Mouse (Mus musculus) small intestine, adult 2 months (tissue): ENCODE measurements at regions not wholly inside any gene's neighbourhood (a gene's known extent, or its start where the extent isn't known, plus 50 kb on each side); places are given as distances from the start of the nearest gene placed in this dataset.

Source experiments
- H3K27ac ChIP-seq: fragments of 200-500 bp; 2 replicates; pipeline ENCODE4 v1.5.1; 2012; ENCODE audit warnings: low read depth, low read length, control low read depth, inconsistent platforms; ENCODE audit not compliant: insufficient read depth
- H3K27me3 ChIP-seq: fragments of 200-500 bp; 2 replicates; pipeline ENCODE4 v1.6.1; 2012; ENCODE audit warnings: mild to moderate bottlenecking, moderate library complexity, low read length, inconsistent platforms; ENCODE audit not compliant: control insufficient read depth, insufficient read depth
- H3K36me3 ChIP-seq: fragments of 200-500 bp; 2 replicates; pipeline ENCODE4 v1.6.1; 2012; ENCODE audit warnings: mild to moderate bottlenecking, low read length, control low read depth, inconsistent platforms; ENCODE audit not compliant: control insufficient read depth, insufficient read depth
- H3K4me1 ChIP-seq: fragments of 200-500 bp; 2 replicates; pipeline ENCODE4 v1.6.1; 2012; ENCODE audit warnings: low read length, inconsistent platforms, mixed read lengths; ENCODE audit not compliant: control insufficient read depth, insufficient read depth, insufficient read length
- H3K4me3 ChIP-seq: fragments of 200-500 bp; 2 replicates; pipeline ENCODE4 v1.5.1; 2012; ENCODE audit warnings: low read depth, mild to moderate bottlenecking, control low read depth, inconsistent platforms, low read length, moderate library complexity
- CTCF ChIP-seq: fragments of 200-500 bp; IDR thresholded peaks from 2 replicates; pipeline ENCODE4 v1.5.1; 2012; ENCODE audit warnings: low read depth, mild to moderate bottlenecking, control low read depth, inconsistent platforms, low read length, moderate library complexity, mixed read lengths; ENCODE audit not compliant: insufficient replicate concordance, insufficient read length; ENCODE audit errors: extremely low read depth
- POLR2A ChIP-seq: fragments of 200-500 bp; IDR thresholded peaks from 2 replicates; pipeline ENCODE4 v1.6.1; 2012; ENCODE audit warnings: low read depth, mild to moderate bottlenecking, control low read depth, inconsistent platforms, low read length, moderate library complexity
- WGBS: fragments of 180-500 bp; shearing (Covaris S2); methylation state at CpG from one replicate; pipeline ENCODE4 v1.1.7; 2018; 5-methylcytosine and 5-hydroxymethylcytosine counted together

GRCm38 (mm10) chr4:105308971-105309488 is 151.9 kb downstream of the Plpp3 start:
- no peaks in the 10 kb centered on the region for H3K27me3 ChIP-seq
- H3K27ac ChIP-seq = no peak overlapping the region
- no peak for TF ChIP-seq POLR2A
- TF ChIP-seq CTCF = no peak
- 59% methylated on average over 5 of the region's 5 CpGs for WGBS
- H3K4me3 ChIP-seq = no peak overlapping the region
- no peaks in the 10 kb centered on the region for H3K36me3 ChIP-seq
- no peaks in the 10 kb centered on the region for H3K4me1 ChIP-seq

- no peak overlapping the region for H3K27ac ChIP-seq
- 79% methylated on average over 7 of the region's 7 CpGs for WGBS
- no peaks in the 10 kb centered on the region for H3K36me3 ChIP-seq
- TF ChIP-seq POLR2A (no peak), CTCF (no peak)
- H3K4me3 ChIP-seq = no peak overlapping the region
- H3K27me3 ChIP-seq = no peaks in the 10 kb centered on the region
- no peaks in the 10 kb centered on the region for H3K4me1 ChIP-seq
Observed at GRCm38 (mm10) chr4:105312643-105313042, 155.5 kb downstream of the Plpp3 start.

- H3K4me1 ChIP-seq = no peaks in the 10 kb centered on the region
- no peaks in the 10 kb centered on the region for H3K27me3 ChIP-seq
- H3K27ac ChIP-seq = no peak overlapping the region
- TF ChIP-seq CTCF = no peak
- TF ChIP-seq POLR2A = no peak
- no peaks in the 10 kb centered on the region for H3K36me3 ChIP-seq
- no peak overlapping the region for H3K4me3 ChIP-seq
- 82% methylated on average over 10 of the region's 10 CpGs for WGBS
Observed at GRCm38 (mm10) chr4:105313151-105313818, 156.1 kb downstream of the Plpp3 start.

GRCm38 (mm10) chr4:105315095-105315494 is 157.9 kb downstream of the Plpp3 start:
- WGBS = 45% methylated on average over 5 of the region's 5 CpGs
- no peaks in the 10 kb centered on the region for H3K27me3 ChIP-seq
- H3K27ac ChIP-seq = no peak overlapping the region
- H3K4me1 ChIP-seq = no peaks in the 10 kb centered on the region
- no peaks in the 10 kb centered on the region for H3K36me3 ChIP-seq
- TF ChIP-seq CTCF (no peak), POLR2A (no peak)
- no peak overlapping the region for H3K4me3 ChIP-seq

GRCm38 (mm10) chr4:105316478-105317206 is 159.5 kb downstream of the Plpp3 start:
- WGBS = 28% methylated on average over 12 of the region's 12 CpGs
- Histone ChIP-seq H3K27me3 (no peaks in the 10 kb centered on the region), H3K4me1 (no peaks in the 10 kb centered on the region), H3K27ac (no peak overlapping the region), H3K36me3 (no peaks in the 10 kb centered on the region), H3K4me3 (no peak overlapping the region)
- TF ChIP-seq POLR2A (no peak), CTCF (peak; percentile 76; the same call in 1 of the 2 replicates)

GRCm38 (mm10) chr4:105318421-105318820 is 161.3 kb downstream of the Plpp3 start:
- Histone ChIP-seq H3K4me1 (no peaks in the 10 kb centered on the region), H3K4me3 (no peak overlapping the region), H3K36me3 (no peaks in the 10 kb centered on the region), H3K27me3 (no peaks in the 10 kb centered on the region), H3K27ac (no peak overlapping the region)
- TF ChIP-seq POLR2A = no peak
- TF ChIP-seq CTCF = no peak
- WGBS = 90% methylated on average over 2 of the region's 2 CpGs

GRCm38 (mm10) chr4:105323446-105323845 is 166.3 kb downstream of the Plpp3 start:
- Histone ChIP-seq H3K36me3 (no peaks in the 10 kb centered on the region), H3K4me3 (no peak overlapping the region)
- 43% methylated on average over 1 of the region's 1 CpGs for WGBS

More at GRCm38 (mm10) chr4:105323446-105323845, 166.3 kb downstream of the Plpp3 start:
- no peaks in the 10 kb centered on the region for H3K27me3 ChIP-seq
- H3K27ac ChIP-seq = no peak overlapping the region
- TF ChIP-seq POLR2A = no peak
- no peak for TF ChIP-seq CTCF
- peaks cover 2% of the 10 kb centered on the region; the same call in 1 of the 2 replicates for H3K4me1 ChIP-seq
